Mouse (Mus musculus) liver, embryonic 14.5 days (tissue): ENCODE results near the gene Utrn. TPM values are rescaled to one million over a fixed set of nuclear protein-coding genes. Genes with fewer than 3 reads are reported as not detected.

Experiments
- ATAC-seq: fragments of 200-750 bp; cut with Nextera tagmentation; 2 replicates; pipeline ENCODE4 v1.8.0; 2017; ENCODE audit warnings: moderate number of reproducible peaks, mild to moderate bottlenecking, moderate library complexity; ENCODE audit not compliant: insufficient read depth
- DNase-seq, 3 experiments: peaks; one replicate each; pipeline ENCODE4 v3.0.0-alpha.2; 2012 to 2013; ENCODE audit warnings: low read depth in 3 of 3, low spot score in 3 of 3
- H3K27ac ChIP-seq: fragments of 300-500 bp; sonication (generic); 2 replicates; pipeline ENCODE4 v1.5.1; 2014; ENCODE audit warnings: moderate library complexity, mild to moderate bottlenecking, control low read depth, inconsistent platforms
- H3K27me3 ChIP-seq: fragments of 300-500 bp; sonication (generic); 2 replicates; pipeline ENCODE4 v1.6.1; 2014; ENCODE audit warnings: mild to moderate bottlenecking, low read length, moderate library complexity; ENCODE audit not compliant: control insufficient read depth, insufficient read depth
- H3K36me3 ChIP-seq: fragments of 300-500 bp; sonication (generic); replicated peaks from 2 replicates; pipeline ENCODE4 v1.6.1; 2014; ENCODE audit warnings: low read depth; ENCODE audit not compliant: control insufficient read depth, insufficient read depth
- H3K4me1 ChIP-seq, 2 experiments: fragments of 200-500 bp in 1 of 2; fragments of 300-500 bp in 1 of 2; sonication (generic) in 1 of 2; replicated peaks; 2 replicates each; pipeline ENCODE4 v1.6.1; 2012 to 2014; ENCODE audit warnings: antibody characterized with exemption in 1 of 2, inconsistent platforms in 1 of 2, low read length in 1 of 2; ENCODE audit not compliant: control insufficient read depth in 2 of 2, insufficient read depth in 2 of 2
- H3K4me2 ChIP-seq: fragments of 300-500 bp; sonication (generic); 2 replicates; pipeline ENCODE4 v1.6.1; 2014; ENCODE audit warnings: low read depth, mild to moderate bottlenecking, control low read depth, moderate library complexity
- H3K4me3 ChIP-seq, 2 experiments: fragments of 200-500 bp in 1 of 2; fragments of 300-500 bp in 1 of 2; sonication (generic) in 1 of 2; 2 replicates each; pipeline ENCODE4 v1.5.1; 2012 to 2014; ENCODE audit warnings: low read depth in 2 of 2, low read length in 2 of 2, mild to moderate bottlenecking in 2 of 2, control low read depth in 1 of 2, inconsistent platforms in 1 of 2, moderate library complexity in 1 of 2; ENCODE audit not compliant: insufficient read depth in 1 of 2
- H3K9ac ChIP-seq: fragments of 300-500 bp; sonication (generic); replicated peaks from 2 replicates; pipeline ENCODE4 v1.6.1; 2014; ENCODE audit warnings: mild to moderate bottlenecking, control low read depth, moderate library complexity
- H3K9me3 ChIP-seq: fragments of 300-500 bp; sonication (generic); 2 replicates; pipeline ENCODE4 v1.6.1; 2016; ENCODE audit warnings: low read length, mixed read lengths; ENCODE audit not compliant: control insufficient read depth
- CTCF ChIP-seq: IDR thresholded peaks from 2 replicates; pipeline ENCODE4 v1.5.1; 2016; ENCODE audit warnings: antibody characterized with exemption, low read depth, control low read depth
- EP300 ChIP-seq: IDR thresholded peaks from 2 replicates; pipeline ENCODE4 v1.6.1; 2016; ENCODE audit warnings: antibody characterized with exemption, low read depth
- WGBS: fragments of 180-500 bp; shearing (Covaris S2); extraction: QIAGEN DNeasy Blood & Tissue Kit; methylation state at CpG from one replicate; pipeline ENCODE4 v1.1.7; 2014; ENCODE audit not compliant: insufficient replicate concordance; 5-methylcytosine and 5-hydroxymethylcytosine counted together
- polyA plus RNA-seq, 2 experiments: library from polyadenylated mRNA; depleted of rRNA in 1 of 2; stranded (reverse) in 1 of 2; unstranded in 1 of 2; fragments of >200 nt; fragmentation: Nextera tagmentation in 1 of 2; extraction: Ambion mirVana in 1 of 2; gene quantifications; 2 replicates each; pipeline versions ENCODE4 v1.2.1 to v1.2.3; 2012 to 2014

Utrn gene
- polyA plus RNA-seq, 2 experiments, result 2.7 to 4.4 TPM

- DNase-seq (no peak), ATAC-seq (no peak)
- no peaks in the 10 kb centered on the region for H3K4me1 ChIP-seq
- no peaks in the 10 kb centered on the region for H3K9me3 ChIP-seq
- no peak overlapping the region for H3K27ac ChIP-seq
- WGBS, result 61% methylated on average over 10 of the region's 10 CpGs
- no peak overlapping the region for H3K4me2 ChIP-seq
- H3K36me3 ChIP-seq, result no peaks in the 10 kb centered on the region
- H3K9ac ChIP-seq, result no peak overlapping the region
- no peak overlapping the region for H3K4me3 ChIP-seq
- H3K27me3 ChIP-seq, result no peaks in the 10 kb centered on the region
- TF ChIP-seq CTCF (no peak), EP300 (no peak)
Observed at GRCm38 (mm10) chr10:12339704-12340558, 529.2 kb downstream of the Utrn start.

- Histone ChIP-seq H3K9me3 (no peaks in the 10 kb centered on the region), H3K27me3 (no peaks in the 10 kb centered on the region), H3K27ac (no peak overlapping the region), H3K4me2 (no peak overlapping the region), H3K9ac (no peak overlapping the region), H3K4me3 (no peak overlapping the region), H3K36me3 (no peaks in the 10 kb centered on the region), H3K4me1 (no peaks in the 10 kb centered on the region)
- DNase-seq, result no peak
- ATAC-seq, result no peak
- WGBS, result 61% methylated on average over 9 of the region's 9 CpGs
- TF ChIP-seq CTCF, result no peak
- no peak for TF ChIP-seq EP300
Observed at GRCm38 (mm10) chr10:12339005-12339703, 530.0 kb downstream of the Utrn start.

Other genes with a start within 250 kb of the Utrn start
- 5.7 and 6.1 TPM in 2 replicates for gene Stx11, start 94.9 kb upstream of the Utrn start, polyA plus RNA-seq (2012; rRNA removed)
- gene Stx11, start 94.9 kb upstream of the Utrn start, polyA plus RNA-seq (2014; fragmentation: Nextera tagmentation; extraction: Ambion mirVana), result 12.3 and 13.1 TPM in 2 replicates
- 22.5 and 27.8 TPM in 2 replicates for gene Sf3b5, start 136.0 kb upstream of the Utrn start, polyA plus RNA-seq (2012; rRNA removed)
- 23.1 and 24.9 TPM in 2 replicates for gene Sf3b5, start 136.0 kb upstream of the Utrn start, polyA plus RNA-seq (2014; fragmentation: Nextera tagmentation; extraction: Ambion mirVana)
- 41.0 and 47.0 TPM in 2 replicates for gene Plagl1, start 191.1 kb upstream of the Utrn start, polyA plus RNA-seq (2012; rRNA removed)
- gene Plagl1, start 191.1 kb upstream of the Utrn start, polyA plus RNA-seq (2014; fragmentation: Nextera tagmentation; extraction: Ambion mirVana), result 26.3 and 27.5 TPM in 2 replicates